In genomic region chr17:65941275-65941674, GRCm38 (mm10) we compare ENCODE assay signal across 24 mouse cellular contexts. TPM values are rescaled to one million over a fixed set of nuclear protein-coding genes. Genes with fewer than 3 reads are reported as not detected.
DNase-seq lines count a peak whose midpoint lies in the region; ATAC-seq and TF ChIP-seq lines count a peak whose summit lies in the region.
"Had no signal": no experiment of that assay in that cellular context is flagged by ENCODE, and none has a peak within 500 bp of the region (broad histone marks: within the 10 kb centered on the region; RNA-seq: fewer than 3 reads in every experiment).

No protein-coding gene starts in this region.

- H3K79me2 ChIP-seq in CH12.LX (replicated peaks; ENCODE audit: control insufficient read depth, extremely low read depth, insufficient read depth, poor library complexity, severe bottlenecking) = peaks cover 3% of the 10 kb centered on the region; the same call in 1 of the 2 replicates
- no peaks in the 10 kb centered on the region; the same call in 1 of the 2 replicates for H3K79me2 ChIP-seq in heart, adult 2 months (replicated peaks; ENCODE audit: control insufficient read depth, insufficient read depth, low read length)

- no peak for TF ChIP-seq POLR2A in kidney, adult 2 months (IDR thresholded peaks at IDR 0.05; ENCODE audit: low read depth, low read length)
- TF ChIP-seq POLR2A in CH12.LX (IDR thresholded peaks at IDR 0.05; ENCODE audit: low read depth, low read length) = no peak
- no peak for TF ChIP-seq POLR2A in heart, adult 2 months (IDR thresholded peaks at IDR 0.05; ENCODE audit: insufficient read depth, low read depth, low read length)

- no peak for TF ChIP-seq CTCF in kidney, adult 2 months (conservative IDR thresholded peaks at IDR 0.05; ENCODE audit: insufficient read depth, insufficient read length, low read depth, low read length)
- no peak for TF ChIP-seq CTCF in CH12.LX (conservative IDR thresholded peaks at IDR 0.05 in 1 of 2, IDR thresholded peaks at IDR 0.05 in 1 of 2; ENCODE audit: low read depth in 2 of 2, low read length in 2 of 2)
- no peak for TF ChIP-seq CTCF in heart, adult 2 months (IDR thresholded peaks at IDR 0.05)

- peaks cover 3% of the 10 kb centered on the region for H3K9me3 ChIP-seq in CH12.LX (replicated peaks; ENCODE audit: low read length)
- H3K9me3 ChIP-seq in stomach, embryonic 16.5 days (replicated peaks; ENCODE audit: control insufficient read depth, low read length) = no peaks in the 10 kb centered on the region
- H3K9me3 ChIP-seq: embryonic facial prominence, embryonic 10.5 days; heart, embryonic 13.5 days; limb, embryonic 13.5 days; liver, embryonic 13.5 days had no signal

- H3K27ac ChIP-seq in kidney, adult 2 months (ENCODE audit: insufficient read depth, low read depth, low read length) = peak overlapping the region; percentile 26; the same call in 1 of the 2 replicates
- no peak overlapping the region for H3K27ac ChIP-seq in CH12.LX (ENCODE audit: insufficient read depth, low read depth)
- peak overlapping the region; percentile 63 for H3K27ac ChIP-seq in stomach, embryonic 16.5 days (ENCODE audit: low read length)
- H3K27ac ChIP-seq in heart, adult 2 months = no peak overlapping the region
- H3K27ac ChIP-seq: embryonic facial prominence, embryonic 10.5 days; heart, embryonic 13.5 days; hindbrain, postnatal 0 days; limb, embryonic 13.5 days; liver, embryonic 13.5 days had no signal

- H3K4me3 ChIP-seq in kidney, adult 2 months (ENCODE audit: insufficient read depth, low read depth, low read length) = no peak overlapping the region
- H3K4me3 ChIP-seq in CH12.LX (replicated peaks in 1 of 3; ENCODE audit: low read depth in 2 of 3, low read length in 2 of 3, poor library complexity in 1 of 3) = no peak overlapping the region
- H3K4me3 ChIP-seq in stomach, embryonic 16.5 days (replicated peaks; ENCODE audit: low read length) = no peak overlapping the region
- no peak overlapping the region for H3K4me3 ChIP-seq in heart, adult 2 months
- H3K4me3 ChIP-seq: embryonic facial prominence, embryonic 10.5 days; heart, embryonic 13.5 days; limb, embryonic 13.5 days; liver, embryonic 13.5 days had no signal

- dilution Hi-C loops in CH12.LX (cut with MboI; ENCODE audit: extremely low pct_ligation_motif_present, extremely low pct_unique_long_range_greater_than_20kb, low sequenced_read_pairs) = no loop called here

- H3K4me1 ChIP-seq in kidney, adult 2 months (ENCODE audit: control insufficient read depth, insufficient read depth, low read length) = peaks cover 17% of the 10 kb centered on the region
- peaks cover 20 to 45% of the 10 kb centered on the region in 2 experiments for H3K4me1 ChIP-seq in CH12.LX (ENCODE audit: control insufficient read depth in 1 of 2, insufficient read depth in 2 of 2)
- peaks cover 40% of the 10 kb centered on the region for H3K4me1 ChIP-seq in stomach, embryonic 16.5 days (ENCODE audit: control insufficient read depth, insufficient read depth, low read length)
- peaks cover 11% of the 10 kb centered on the region for H3K4me1 ChIP-seq in heart, adult 2 months (ENCODE audit: control insufficient read depth, insufficient read depth, low read length)
- H3K4me1 ChIP-seq: embryonic facial prominence, embryonic 10.5 days had no signal

- in situ Hi-C loops in CH12.LX (cut with MboI; ENCODE audit: low pct_ligation_motif_present, low pct_unique_long_range_greater_than_20kb, low sequenced_read_pairs) = no loop called here

- no peak overlapping the region for H3K9ac ChIP-seq in CH12.LX (ENCODE audit: insufficient read depth, low read depth)
- no peak overlapping the region for H3K9ac ChIP-seq in stomach, embryonic 16.5 days (ENCODE audit: low read length)
- no peak overlapping the region for H3K9ac ChIP-seq in heart, adult 2 months (ENCODE audit: low read depth, low read length)
- H3K9ac ChIP-seq: forebrain, postnatal 0 days; heart, embryonic 13.5 days; limb, embryonic 13.5 days; liver, embryonic 13.5 days had no signal

- peak; percentile 35; the same call in 1 of the 2 replicates for ATAC-seq in stomach, embryonic 16.5 days (ENCODE audit: insufficient read depth, low FRiP score)
- ATAC-seq: CD4-positive, CD25-positive, alpha-beta regulatory T cell, adult 4 months; forebrain, postnatal 0 days; hindbrain, postnatal 0 days had no signal

- H3K4me2 ChIP-seq in CH12.LX (ENCODE audit: insufficient read depth, low read depth, poor library complexity, severe bottlenecking) = peak overlapping the region; percentile 14; the same call in 1 of the 2 replicates
- H3K4me2 ChIP-seq in stomach, embryonic 16.5 days (ENCODE audit: low read depth, low read length) = no peak overlapping the region
- H3K4me2 ChIP-seq: heart, embryonic 13.5 days; limb, embryonic 13.5 days; liver, embryonic 13.5 days; midbrain, embryonic 11.5 days had no signal

- 80% methylated on average over 6 of the region's 6 CpGs for WGBS in kidney, adult 2 months
- WGBS in stomach, embryonic 16.5 days = 65% methylated on average over 6 of the region's 6 CpGs
- WGBS in heart, adult 2 months = 84% methylated on average over 6 of the region's 6 CpGs

- no peak for TF ChIP-seq RAD21 in CH12.LX (IDR thresholded peaks at IDR 0.05; ENCODE audit: low read depth, low read length)

- no peaks in the 10 kb centered on the region for H3K27me3 ChIP-seq in kidney, adult 2 months (replicated peaks; ENCODE audit: control insufficient read depth, insufficient read depth, low read length)
- H3K27me3 ChIP-seq in CH12.LX (replicated peaks) = no peaks in the 10 kb centered on the region
- no peaks in the 10 kb centered on the region for H3K27me3 ChIP-seq in stomach, embryonic 16.5 days (ENCODE audit: control insufficient read depth, insufficient read depth, low read length)
- H3K27me3 ChIP-seq in heart, adult 2 months (ENCODE audit: control insufficient read depth, insufficient read depth, low read length) = no peaks in the 10 kb centered on the region
- H3K27me3 ChIP-seq: heart, embryonic 13.5 days; limb, embryonic 13.5 days; liver, embryonic 13.5 days had no signal

- DNase-seq in kidney, adult 2 months = no peak
- no peak for DNase-seq in kidney, postnatal 14 days
- DNase-seq in CH12.LX (ENCODE audit: extremely low read depth) = no peak
- DNase-seq in ZHBTc4 (ENCODE audit: low read depth, low spot score) = peak; percentile 52
- no peak for DNase-seq in heart, adult 2 months
- DNase-seq in layer of hippocampus, adult 8-10 months (ENCODE audit: low spot score in 2 of 2) = no peak
- DNase-seq: adrenal gland, postnatal 25 days; cerebellum, adult 8-10 months; forebrain, postnatal 0 days; gastrocnemius, postnatal 14 days; heart, postnatal 14 days; layer of hippocampus, postnatal 36 days; liver, embryonic 13.5 days; lung, adult 2 months; lung, postnatal 14 days; thymus, adult 18-20 months; thymus, postnatal 36 days had no signal

- intact Hi-C loops in heart, adult 2 months (cut with DNase I) = no loop called here

- TF ChIP-seq EP300 in CH12.LX (IDR thresholded peaks at IDR 0.05; ENCODE audit: low read length) = no peak
- TF ChIP-seq EP300 in heart, adult 2 months (IDR thresholded peaks at IDR 0.05; ENCODE audit: insufficient read depth, low read depth, low read length) = no peak

- H3K36me3 ChIP-seq in kidney, adult 2 months (ENCODE audit: control insufficient read depth, insufficient read depth, low read length) = no peaks in the 10 kb centered on the region; the same call in 1 of the 2 replicates
- H3K36me3 ChIP-seq in CH12.LX (replicated peaks in 1 of 2; ENCODE audit: control insufficient read depth in 1 of 2, insufficient read depth in 1 of 2, low read length in 1 of 2) = peaks cover 4 to 22% of the 10 kb centered on the region in 2 experiments
- 0 out of 2 replicates have a peak, but pooled peaks cover 8% of the 10 kb centered on the region for H3K36me3 ChIP-seq in stomach, embryonic 16.5 days (ENCODE audit: control insufficient read depth, insufficient read depth, low read length)
- H3K36me3 ChIP-seq in heart, adult 2 months (ENCODE audit: control insufficient read depth, insufficient read depth, low read length) = peaks cover 2% of the 10 kb centered on the region

TF ChIP-seq in CH12.LX, 34 proteins besides CTCF, POLR2A, EP300 and RAD21 (continues in another document):
- no peak for TF ChIP-seq PAX5 (IDR thresholded peaks at IDR 0.05; ENCODE audit: low read length)
- TF ChIP-seq MAFK (IDR thresholded peaks at IDR 0.05; ENCODE audit: insufficient replicate concordance, low read length) = no peak
- TF ChIP-seq UBTF (IDR thresholded peaks at IDR 0.05; ENCODE audit: low read depth, low read length) = no peak
- TF ChIP-seq ETS1 (conservative IDR thresholded peaks at IDR 0.05; ENCODE audit: low read depth, low read length) = no peak
- TF ChIP-seq BHLHE40 (IDR thresholded peaks at IDR 0.05; ENCODE audit: low read depth, low read length) = no peak
- no peak for TF ChIP-seq E2F4 (IDR thresholded peaks at IDR 0.05; ENCODE audit: insufficient replicate concordance, low read depth, low read length)
- TF ChIP-seq CHD2 (IDR thresholded peaks at IDR 0.05; ENCODE audit: low read length) = no peak
- no peak for TF ChIP-seq MXI1 (IDR thresholded peaks at IDR 0.05; ENCODE audit: low read depth, low read length)
- TF ChIP-seq JUN (IDR thresholded peaks at IDR 0.05; ENCODE audit: insufficient read depth, low read depth, low read length) = no peak
- no peak for TF ChIP-seq MAX (IDR thresholded peaks at IDR 0.05; ENCODE audit: low read length)
- no peak for TF ChIP-seq JUND (conservative IDR thresholded peaks at IDR 0.05; ENCODE audit: low read depth, low read length)
- TF ChIP-seq KAT2A (IDR thresholded peaks at IDR 0.05; ENCODE audit: insufficient replicate concordance, low read length) = no peak
- TF ChIP-seq CHD1 (IDR thresholded peaks at IDR 0.05; ENCODE audit: low read depth, low read length) = no peak
- no peak for TF ChIP-seq NRF1 (IDR thresholded peaks at IDR 0.05; ENCODE audit: low read depth, low read length)

RNA-seq across cellular contexts. Expression of gene Twsg1, which starts 9.8 kb away (rescaled TPM):
- polyA plus RNA-seq in kidney, adult 2 months (2012; rRNA removed) = 53.3 and 59.5 TPM in 2 replicates
- 17.4 and 18.2 TPM in 2 replicates for total RNA-seq in CH12.LX (2012; rRNA removed)
- 12.0 and 12.6 TPM in 2 replicates for total RNA-seq in CH12.LX (2014; rRNA removed)
- polyA plus RNA-seq in CH12.LX (2012; ENCODE audit: insufficient read length, low read depth) = 12.5 and 13.4 TPM in 2 replicates
- polyA plus RNA-seq in stomach, embryonic 16.5 days (2015; fragmentation: Nextera tagmentation; extraction: Ambion mirVana) = 125 and 128 TPM in 2 replicates
- 10 to 100 TPM; 76.1 to 79.0 TPM for total RNA-seq in heart, adult 2 months (2021)
- 41.7 and 83.0 TPM in 2 replicates for polyA plus RNA-seq in heart, adult 2 months (2012; rRNA removed)
- total RNA-seq in layer of hippocampus, adult 8-10 months (2022) = 10 to 100 TPM; 28.9 to 40.8 (median 31.2) TPM

RNA-seq across cellular contexts. Expression of gene Ralbp1, which starts 55.7 kb away (rescaled TPM):
- polyA plus RNA-seq in kidney, adult 2 months (2012; rRNA removed) = 29.8 and 30.7 TPM in 2 replicates
- 22.8 and 26.5 TPM in 2 replicates for total RNA-seq in CH12.LX (2012; rRNA removed)
- 27.2 and 28.1 TPM in 2 replicates for total RNA-seq in CH12.LX (2014; rRNA removed)
- polyA plus RNA-seq in CH12.LX (2012; ENCODE audit: insufficient read length, low read depth) = 25.3 and 25.9 TPM in 2 replicates
- polyA plus RNA-seq in stomach, embryonic 16.5 days (2015; fragmentation: Nextera tagmentation; extraction: Ambion mirVana) = 87.0 and 103 TPM in 2 replicates
- 10 to 100 TPM; 36.0 to 39.1 TPM for total RNA-seq in heart, adult 2 months (2021)
- 16.5 and 20.3 TPM in 2 replicates for polyA plus RNA-seq in heart, adult 2 months (2012; rRNA removed)
- total RNA-seq in layer of hippocampus, adult 8-10 months (2022) = 10 to 100 TPM; 52.9 to 66.9 (median 57.4) TPM

Comparison
In these comparisons a context has a peak if more than half of its experiments do, and no peak if none do; other contexts are left out.
1. H3K27ac ChIP-seq: peak in kidney, adult 2 months (single experiment) and stomach, embryonic 16.5 days (single experiment); none in CH12.LX (single experiment) and heart, adult 2 months (single experiment).